Mouse (Mus musculus) heart, embryonic 13.5 days (tissue): ENCODE results near the gene Ush1g. TPM values are rescaled to one million over a fixed set of nuclear protein-coding genes. Genes with fewer than 3 reads are reported as not detected.
A peak's percentile ranks its signal among the peaks of the same experiment; 100 is the strongest.

Experiments
- ATAC-seq: fragments of 200-750 bp; cut with Nextera tagmentation; 2 replicates; pipeline ENCODE4 v1.8.0; 2017; ENCODE audit warnings: moderate TSS enrichment; ENCODE audit not compliant: insufficient number of reproducible peaks, low FRiP score, low TSS enrichment; ENCODE audit errors: extremely low read depth
- H3K27ac ChIP-seq: fragments of 300-500 bp; sonication (generic); replicated peaks from 2 replicates; pipeline ENCODE4 v1.5.1; 2015; ENCODE audit warnings: moderate library complexity, mild to moderate bottlenecking, inconsistent platforms
- H3K27me3 ChIP-seq: fragments of 300-500 bp; sonication (generic); replicated peaks from 2 replicates; pipeline ENCODE4 v1.6.1; 2015; ENCODE audit warnings: mild to moderate bottlenecking, inconsistent platforms
- H3K36me3 ChIP-seq: fragments of 300-500 bp; sonication (generic); 2 replicates; pipeline ENCODE4 v1.6.1; 2015; ENCODE audit warnings: mild to moderate bottlenecking, inconsistent platforms
- H3K4me1 ChIP-seq: fragments of 300-500 bp; sonication (generic); 2 replicates; pipeline ENCODE4 v1.6.1; 2015; ENCODE audit warnings: inconsistent platforms
- H3K4me2 ChIP-seq: fragments of 300-500 bp; sonication (generic); 2 replicates; pipeline ENCODE4 v1.6.1; 2015; ENCODE audit warnings: inconsistent platforms, mild to moderate bottlenecking, moderate library complexity
- H3K4me3 ChIP-seq: fragments of 300-500 bp; sonication (generic); 2 replicates; pipeline ENCODE4 v1.5.1; 2015; ENCODE audit warnings: moderate library complexity, mild to moderate bottlenecking, inconsistent platforms
- H3K9ac ChIP-seq: fragments of 300-500 bp; sonication (generic); 2 replicates; pipeline ENCODE4 v1.6.1; 2015; ENCODE audit warnings: inconsistent platforms, mild to moderate bottlenecking, moderate library complexity
- H3K9me3 ChIP-seq: fragments of 300-500 bp; sonication (generic); 2 replicates; pipeline ENCODE4 v1.6.1; 2016; ENCODE audit warnings: inconsistent platforms
- WGBS: fragments of 180-500 bp; shearing (Covaris S2); methylation state at CpG from one replicate; pipeline ENCODE4 v1.1.7; 2015; ENCODE audit warnings: mixed read lengths; 5-methylcytosine and 5-hydroxymethylcytosine counted together
- polyA plus RNA-seq: library from polyadenylated mRNA; unstranded; fragments of >200 nt; fragmentation: Nextera tagmentation; extraction: Ambion mirVana; gene quantifications from 2 replicates; pipeline ENCODE4 v1.2.1, GENCODE M21; 2015

The Ush1g gene
- polyA plus RNA-seq, 1 experiment from 2014 or later, result 0.13 TPM

DNA sequence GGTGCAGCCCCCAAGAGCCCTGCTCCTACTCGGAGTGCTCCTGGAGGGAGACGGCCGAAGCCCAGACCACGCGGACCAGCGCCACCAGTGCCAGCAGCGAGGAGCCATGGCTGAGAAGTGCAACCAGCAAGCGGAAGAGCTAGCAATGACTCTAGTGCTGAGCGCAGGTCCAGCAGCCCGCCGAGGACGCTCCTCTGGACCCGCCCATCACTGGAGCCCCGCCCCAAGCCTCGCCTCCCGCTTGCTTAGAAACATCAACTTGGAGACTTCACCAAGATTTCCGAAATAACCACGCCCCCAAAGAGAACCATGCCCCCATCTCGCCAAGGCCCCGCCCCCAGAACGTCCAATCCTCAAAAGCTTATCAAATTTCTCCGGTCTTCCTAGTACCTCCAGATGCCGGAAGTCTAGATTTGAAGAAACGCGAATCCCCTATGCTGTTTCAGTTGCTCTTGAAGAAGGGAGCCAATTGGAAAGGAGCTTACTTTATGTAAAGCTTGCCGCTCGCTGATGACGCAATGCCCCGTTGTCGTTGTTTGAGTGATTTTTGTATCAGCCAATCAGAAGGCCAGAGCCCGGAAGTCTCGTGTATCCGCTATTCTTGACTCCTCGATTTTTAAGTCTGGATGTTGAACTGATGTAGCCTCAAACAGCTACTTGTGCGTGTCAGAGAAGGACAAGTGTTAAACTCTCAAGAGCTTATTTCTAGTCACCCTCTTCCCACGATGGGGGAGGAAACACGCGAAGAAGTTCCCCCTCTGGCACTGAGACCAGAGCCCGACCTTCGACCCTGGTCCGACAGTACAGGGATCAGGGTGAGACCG, 44.8 kb downstream of the Ush1g start, which contains the start of gene Fdxr:
Fdxr (minus strand) TSS at position 271 of the 824 bp plus-strand sequence.
- Histone ChIP-seq H3K27me3 (peaks cover 7% of the 10 kb centered on the region; the same call in 1 of the 2 replicates), H3K9me3 (no peaks in the 10 kb centered on the region), H3K4me3 (peak within 1 kb of the TSS; percentile 70), H3K36me3 (no peaks in the 10 kb centered on the region), H3K27ac (peak within 1 kb of the TSS; percentile 89), H3K4me1 (peaks cover 23% of the 10 kb centered on the region), H3K4me2 (peak within 1 kb of the TSS; percentile 96), H3K9ac (peak within 1 kb of the TSS; percentile 91)
- peak; percentile 92 for ATAC-seq
- under 1% methylated on average over 42 of the region's 42 CpGs for WGBS

GRCm38 (mm10) chr11:115275954-115276353, 45.9 kb downstream of the Ush1g start:
- H3K27ac ChIP-seq, result no peak overlapping the region
- ATAC-seq, result no peak
- 60% methylated on average over 3 of the region's 3 CpGs for WGBS

GRCm38 (mm10) chr11:115275509-115275908, 46.3 kb downstream of the Ush1g start:
- peak overlapping the region; percentile 96 for H3K4me2 ChIP-seq
- 70% methylated on average over 6 of the region's 6 CpGs for WGBS
- peaks cover 20% of the 10 kb centered on the region for H3K4me1 ChIP-seq
- H3K9me3 ChIP-seq, result no peaks in the 10 kb centered on the region
- no peak overlapping the region for H3K27ac ChIP-seq
- peak overlapping the region; percentile 70; the same call in 1 of the 2 replicates for H3K4me3 ChIP-seq
- H3K9ac ChIP-seq, result 0 out of 2 replicates have a peak overlapping the region, but pooled peaks have one; percentile 91
- 0 out of 2 replicates have a peak, but pooled peaks cover 5% of the 10 kb centered on the region for H3K36me3 ChIP-seq
- peaks cover 13% of the 10 kb centered on the region; the same call in 1 of the 2 replicates for H3K27me3 ChIP-seq
- ATAC-seq, result no peak

More at GRCm38 (mm10) chr11:115275954-115276353, 45.9 kb downstream of the Ush1g start:
- H3K36me3 ChIP-seq, result 0 out of 2 replicates have a peak, but pooled peaks cover 3% of the 10 kb centered on the region
- H3K4me1 ChIP-seq, result peaks cover 20% of the 10 kb centered on the region
- H3K4me3 ChIP-seq, result peak overlapping the region; percentile 70
- H3K27me3 ChIP-seq, result peaks cover 13% of the 10 kb centered on the region; the same call in 1 of the 2 replicates
- no peaks in the 10 kb centered on the region for H3K9me3 ChIP-seq
- peak overlapping the region; percentile 91 for H3K9ac ChIP-seq
- peak overlapping the region; percentile 96 for H3K4me2 ChIP-seq

- ATAC-seq, result no peak
- peaks cover 20% of the 10 kb centered on the region for H3K4me1 ChIP-seq
- H3K36me3 ChIP-seq, result 0 out of 2 replicates have a peak, but pooled peaks cover 6% of the 10 kb centered on the region
- H3K9ac ChIP-seq, result no peak overlapping the region
- WGBS, result 92% methylated on average over 6 of the region's 6 CpGs
- H3K4me3 ChIP-seq, result no peak overlapping the region
- H3K27ac ChIP-seq, result no peak overlapping the region
- no peak overlapping the region for H3K4me2 ChIP-seq
- peaks cover 19% of the 10 kb centered on the region; the same call in 1 of the 2 replicates for H3K27me3 ChIP-seq
- no peaks in the 10 kb centered on the region for H3K9me3 ChIP-seq
Observed at GRCm38 (mm10) chr11:115274771-115275170, 47.1 kb downstream of the Ush1g start.

- Histone ChIP-seq H3K9me3 (no peaks in the 10 kb centered on the region), H3K27me3 (peaks cover 25% of the 10 kb centered on the region), H3K36me3 (peaks cover 12% of the 10 kb centered on the region), H3K9ac (no peak overlapping the region), H3K4me2 (no peak overlapping the region), H3K27ac (no peak overlapping the region), H3K4me3 (no peak overlapping the region), H3K4me1 (peaks cover 20% of the 10 kb centered on the region)
- 75% methylated on average over 7 of the region's 7 CpGs for WGBS
- no peak for ATAC-seq
Observed at GRCm38 (mm10) chr11:115274178-115274577, 47.7 kb downstream of the Ush1g start.

GRCm38 (mm10) chr11:115273735-115274134, 48.1 kb downstream of the Ush1g start:
- 56% methylated on average over 7 of the region's 7 CpGs for WGBS
- H3K27me3 ChIP-seq, result peaks cover 29% of the 10 kb centered on the region

GRCm38 (mm10) chr11:115272894-115273498, 48.8 kb downstream of the Ush1g start:
- H3K27ac ChIP-seq, result no peak overlapping the region
- H3K9ac ChIP-seq, result no peak overlapping the region
- ATAC-seq, result no peak
- peaks cover 37% of the 10 kb centered on the region for H3K27me3 ChIP-seq
- peaks cover 24% of the 10 kb centered on the region for H3K36me3 ChIP-seq
- H3K9me3 ChIP-seq, result no peaks in the 10 kb centered on the region
- WGBS, result 61% methylated on average over 10 of the region's 10 CpGs
- H3K4me1 ChIP-seq, result peaks cover 18% of the 10 kb centered on the region
- H3K4me2 ChIP-seq, result no peak overlapping the region
- no peak overlapping the region for H3K4me3 ChIP-seq

More at GRCm38 (mm10) chr11:115273735-115274134, 48.1 kb downstream of the Ush1g start:
- no peaks in the 10 kb centered on the region for H3K9me3 ChIP-seq
- ATAC-seq, result no peak
- H3K4me1 ChIP-seq, result peaks cover 20% of the 10 kb centered on the region
- H3K4me3 ChIP-seq, result no peak overlapping the region
- H3K4me2 ChIP-seq, result no peak overlapping the region
- H3K27ac ChIP-seq, result no peak overlapping the region
- no peak overlapping the region for H3K9ac ChIP-seq
- H3K36me3 ChIP-seq, result peaks cover 17% of the 10 kb centered on the region

- H3K27me3 ChIP-seq, result peaks cover 52% of the 10 kb centered on the region
- WGBS, result 69% methylated on average over 10 of the region's 10 CpGs
Observed at GRCm38 (mm10) chr11:115271481-115271880, 50.4 kb downstream of the Ush1g start.

GRCm38 (mm10) chr11:115271052-115271451, 50.8 kb downstream of the Ush1g start:
- peaks cover 26% of the 10 kb centered on the region for H3K36me3 ChIP-seq
- H3K27me3 ChIP-seq, result peaks cover 56% of the 10 kb centered on the region
- ATAC-seq, result no peak
- WGBS, result 65% methylated on average over 9 of the region's 9 CpGs
- H3K27ac ChIP-seq, result no peak overlapping the region
- no peak overlapping the region for H3K9ac ChIP-seq
- H3K4me3 ChIP-seq, result no peak overlapping the region
- H3K4me2 ChIP-seq, result no peak overlapping the region
- peaks cover 24% of the 10 kb centered on the region for H3K4me1 ChIP-seq
- no peaks in the 10 kb centered on the region for H3K9me3 ChIP-seq

More at GRCm38 (mm10) chr11:115271481-115271880, 50.4 kb downstream of the Ush1g start:
- no peak for ATAC-seq
- Histone ChIP-seq H3K9me3 (no peaks in the 10 kb centered on the region), H3K4me3 (no peak overlapping the region), H3K4me1 (peaks cover 24% of the 10 kb centered on the region), H3K4me2 (no peak overlapping the region), H3K36me3 (peaks cover 26% of the 10 kb centered on the region), H3K27ac (no peak overlapping the region), H3K9ac (no peak overlapping the region)

GRCm38 (mm10) chr11:115270148-115270861, 51.5 kb downstream of the Ush1g start:
- Histone ChIP-seq H3K27ac (no peak overlapping the region), H3K9me3 (no peaks in the 10 kb centered on the region), H3K4me2 (0 out of 2 replicates have a peak overlapping the region, but pooled peaks have one; percentile 13), H3K4me3 (no peak overlapping the region), H3K27me3 (peaks cover 64% of the 10 kb centered on the region), H3K4me1 (peaks cover 24% of the 10 kb centered on the region), H3K36me3 (peaks cover 26% of the 10 kb centered on the region), H3K9ac (peak overlapping the region; percentile 12; the same call in 1 of the 2 replicates)
- 26% methylated on average over 19 of the region's 19 CpGs for WGBS
- ATAC-seq, result no peak
